Mouse (Mus musculus): ENCODE measurements around the gene Pycr1. TPM values are rescaled to one million over a fixed set of nuclear protein-coding genes. Genes with fewer than 3 reads are reported as not detected.

Gene Pycr1
- total RNA-seq, 2 experiments from 2014 or later = 5.1 to 5.2 TPM

GRCm38 (mm10) chr11:120657301-120657700 lies 13.7 kb upstream of the Pycr1 start:
- no peak for DNase-seq

- DNase-seq = no peak
Measured at GRCm38 (mm10) chr11:120654741-120655140, 11.2 kb upstream of the Pycr1 start.

GRCm38 (mm10) chr11:120651872-120652271 lies 8.3 kb upstream of the Pycr1 start:
- no peak for DNase-seq

GRCm38 (mm10) chr11:120648001-120648476 lies 4.5 kb upstream of the Pycr1 start, which contains the start of gene Myadml2:
Myadml2 (minus strand) TSS chr11:120648158.
- DNase-seq = peak; percentile 45

DNA sequence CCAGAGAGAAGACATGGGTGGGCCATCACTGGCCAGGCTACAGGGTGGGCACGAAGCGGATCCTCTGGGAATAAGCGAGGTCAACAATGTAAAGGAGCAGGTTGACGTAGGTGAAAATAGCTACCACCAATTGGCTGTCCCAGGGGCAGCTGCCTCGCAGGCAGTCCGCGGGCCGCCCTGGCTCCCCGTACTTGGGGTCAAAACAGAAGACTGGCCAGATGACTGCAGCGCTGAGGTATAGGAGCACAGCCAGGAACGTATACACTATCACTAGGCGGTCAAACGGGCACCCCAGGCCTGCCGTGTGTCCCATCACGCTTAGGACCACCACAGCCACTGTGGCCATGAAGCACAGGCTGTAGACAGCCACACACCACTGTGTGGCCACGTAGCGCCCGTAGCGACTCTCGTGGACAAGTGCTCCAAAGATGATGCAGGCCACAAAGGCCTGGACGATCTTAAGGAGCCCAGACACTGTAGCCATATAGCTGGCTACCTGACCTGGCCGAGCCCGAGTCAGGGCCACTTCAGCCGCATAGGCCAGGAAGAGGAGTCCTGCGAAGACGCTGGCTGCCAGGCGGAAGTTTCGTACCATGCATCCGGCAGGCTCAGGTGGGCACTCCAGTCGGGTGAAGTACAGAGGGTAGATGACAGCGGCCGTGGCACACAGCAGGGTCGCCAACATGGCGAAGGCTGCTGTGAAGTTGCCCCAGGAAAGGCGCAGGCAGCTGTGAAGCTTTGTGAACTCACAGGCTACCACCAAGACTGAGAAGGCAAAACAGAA lies 3.7 kb upstream of the Pycr1 start:
- no peak for DNase-seq

DNA sequence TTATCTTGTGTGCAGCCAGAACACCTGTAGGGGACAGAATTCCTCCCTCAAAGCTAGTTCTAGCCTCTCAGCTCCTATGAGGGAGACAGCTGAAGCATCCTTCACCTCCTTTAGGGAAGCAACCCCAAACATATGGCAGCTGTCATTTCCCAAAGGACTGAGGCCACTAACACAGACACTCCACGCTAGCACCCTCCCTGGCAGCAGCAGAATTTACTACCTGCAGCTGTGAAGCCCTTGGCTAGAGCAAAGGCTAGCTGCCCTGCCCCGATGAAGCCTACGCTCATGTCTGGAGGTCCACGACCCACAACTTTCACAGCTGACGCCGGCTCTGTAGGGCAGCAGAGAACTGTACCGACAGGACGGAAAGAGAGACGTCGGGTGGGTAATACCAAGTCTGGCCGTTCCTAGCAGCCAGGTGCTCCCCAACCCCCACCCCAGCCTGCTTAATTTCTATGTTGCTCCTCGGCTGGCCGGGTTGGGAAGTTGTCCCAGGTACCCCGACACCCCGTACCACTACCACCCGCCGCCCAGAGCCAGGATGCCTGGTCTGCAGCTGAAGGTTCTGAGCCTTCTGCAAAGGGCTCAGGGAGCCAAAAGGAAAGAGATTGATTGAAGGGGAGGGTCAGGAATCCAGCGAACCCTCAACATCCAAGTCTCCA lies 499 bp downstream of the Pycr1 start:
- DNase-seq = peak; percentile 35

- DNase-seq = no peak
Measured at GRCm38 (mm10) chr11:120641869-120642268, 1.7 kb downstream of the Pycr1 start.

DNA sequence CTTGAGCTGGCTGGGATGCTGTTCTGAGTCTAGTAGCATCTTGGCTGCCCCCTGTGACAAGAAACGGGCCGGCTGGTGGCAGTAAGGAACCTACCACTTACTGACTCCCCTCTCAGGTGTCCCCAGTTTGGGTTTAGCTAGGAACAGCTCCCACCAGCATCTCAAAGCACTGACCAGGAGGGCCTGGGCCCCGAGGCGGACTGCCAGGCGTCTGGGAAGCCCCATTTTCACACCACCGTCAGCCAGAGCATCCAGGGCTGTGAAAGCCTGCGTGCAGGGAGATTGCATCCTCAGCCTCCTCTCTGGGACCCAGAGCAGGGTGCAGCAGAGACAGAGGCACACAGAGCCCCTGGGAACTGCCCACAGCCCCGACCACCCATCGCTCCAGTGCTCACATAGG lies 2.3 kb downstream of the Pycr1 start:
- no peak for DNase-seq

GRCm38 (mm10) chr11:120634810-120635209 lies 8.8 kb downstream of the Pycr1 start:
- no peak for DNase-seq

DNA sequence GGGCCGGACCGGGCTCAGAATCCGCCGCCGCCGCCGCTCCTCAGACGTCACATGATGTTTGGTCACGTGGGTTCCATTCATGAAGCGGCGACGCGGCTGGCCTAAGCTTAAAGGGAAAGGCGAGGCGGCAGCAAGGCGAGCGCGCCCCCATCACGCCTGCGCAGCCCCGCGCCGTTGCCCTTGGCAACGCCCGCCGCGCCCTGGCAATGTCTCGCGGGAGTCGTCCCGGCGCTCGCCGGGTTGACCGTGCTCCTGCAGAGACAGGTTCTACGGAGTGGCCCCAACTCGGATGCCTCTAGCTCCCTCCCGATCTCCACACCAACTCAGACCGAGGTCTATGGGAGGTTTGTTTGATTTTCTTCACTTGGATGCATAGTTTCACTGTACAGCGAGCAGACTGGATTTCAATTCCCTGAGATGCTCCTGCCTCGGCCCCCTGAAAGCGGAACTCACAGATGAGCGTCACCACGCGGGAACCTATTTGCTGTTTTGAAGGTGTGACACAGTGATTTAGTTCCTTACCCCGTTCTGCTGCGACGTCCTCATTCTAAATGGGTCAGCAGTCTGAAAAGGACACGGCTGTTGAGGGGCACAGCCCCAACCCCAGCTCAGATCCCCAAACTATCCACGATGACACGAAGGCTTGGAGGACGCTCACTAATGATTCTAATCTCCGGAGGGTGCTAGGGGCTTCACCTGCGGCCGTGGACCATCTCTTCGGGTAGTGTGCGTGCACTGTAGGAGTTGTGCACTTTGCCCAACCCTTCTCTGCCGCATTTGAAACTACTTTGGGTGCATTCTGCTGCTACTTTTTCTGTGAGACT lies 9.8 kb downstream of the Pycr1 start, which contains the start of gene Mafg:
Gene Mafg (minus strand): TSS at position 81 of the 824 bp plus-strand sequence.
- DNase-seq = peak; percentile 96

DNA sequence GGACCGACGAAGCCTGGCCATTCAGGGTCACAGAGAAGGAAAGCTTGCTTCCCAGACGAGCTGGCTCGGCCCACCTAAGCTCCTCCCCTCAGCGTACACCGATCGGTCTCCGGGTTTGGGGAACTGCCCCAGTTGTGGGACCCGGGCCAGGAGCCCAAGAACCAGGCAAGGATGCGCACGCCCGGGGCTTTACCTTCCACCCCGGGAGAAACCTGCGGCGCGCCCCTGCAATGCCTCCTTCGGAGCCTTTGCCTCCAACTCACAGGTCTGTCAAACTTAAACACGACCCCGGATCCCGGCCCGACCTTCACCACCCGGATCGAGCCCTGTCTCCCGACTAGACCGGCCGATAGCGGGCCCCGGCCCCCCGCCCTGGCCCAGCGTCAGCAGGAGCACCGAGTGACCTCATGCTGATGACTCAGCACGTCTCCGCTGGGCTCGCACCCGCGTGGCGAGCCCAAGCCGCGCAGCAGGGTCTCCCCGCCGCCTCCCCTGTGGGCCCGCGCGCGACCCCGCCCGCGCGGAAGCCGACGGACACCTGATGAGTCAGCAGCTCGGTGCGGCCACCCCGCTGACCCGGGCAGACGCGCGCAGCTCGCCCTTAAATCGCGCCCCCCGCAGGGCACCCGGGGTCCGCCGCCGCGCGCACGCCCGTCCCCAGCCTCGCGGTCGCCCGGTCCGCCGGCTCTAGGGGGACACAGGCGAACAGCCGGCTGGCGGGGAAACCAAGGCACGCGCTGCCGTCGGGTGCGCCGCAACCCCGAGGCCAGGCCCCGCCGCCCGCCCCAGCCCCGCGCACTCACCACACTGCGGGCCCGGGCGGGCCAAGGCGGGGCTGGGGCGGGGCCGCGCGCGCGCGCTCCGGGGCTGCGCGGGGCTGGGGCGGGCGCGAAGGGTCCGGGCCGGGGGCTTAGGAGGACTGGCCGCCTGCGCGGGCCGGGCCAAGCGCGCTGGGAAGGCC lies 10.7 kb downstream of the Pycr1 start:
- DNase-seq = peak; percentile 83

DNA sequence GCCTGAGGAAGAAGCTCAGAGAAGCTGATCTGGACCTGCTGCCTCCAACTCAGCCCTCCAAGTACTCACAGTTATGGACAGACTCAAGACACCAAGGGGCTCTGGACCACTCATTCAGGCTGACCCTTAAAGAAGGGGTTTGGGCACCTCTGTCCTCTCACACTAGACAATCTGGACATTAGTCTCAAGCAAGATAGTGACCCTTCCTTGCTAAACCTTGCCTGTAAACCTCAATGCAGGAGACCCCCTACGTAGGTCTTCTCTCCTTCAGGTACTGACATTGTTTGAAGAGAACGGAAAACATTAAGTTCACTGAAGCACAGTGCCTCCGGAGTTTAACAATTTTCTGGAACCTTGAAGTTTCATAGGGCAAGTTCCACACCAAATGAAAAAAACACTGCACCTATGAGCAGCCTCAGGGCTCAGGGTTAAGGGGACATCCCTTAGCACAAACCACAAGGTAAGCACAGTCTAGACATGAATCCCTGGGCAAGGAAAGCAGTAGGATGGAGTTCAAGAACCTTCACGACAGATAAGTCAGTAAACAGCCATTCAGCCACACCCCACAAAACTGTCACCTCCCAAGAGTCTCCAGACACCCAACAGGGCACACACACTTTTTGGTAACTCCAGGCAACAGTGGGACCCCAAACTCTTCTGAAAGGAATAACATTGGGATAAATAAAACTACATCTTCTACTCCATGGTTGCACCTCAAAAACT lies 11.7 kb downstream of the Pycr1 start:
- DNase-seq = no peak

DNA sequence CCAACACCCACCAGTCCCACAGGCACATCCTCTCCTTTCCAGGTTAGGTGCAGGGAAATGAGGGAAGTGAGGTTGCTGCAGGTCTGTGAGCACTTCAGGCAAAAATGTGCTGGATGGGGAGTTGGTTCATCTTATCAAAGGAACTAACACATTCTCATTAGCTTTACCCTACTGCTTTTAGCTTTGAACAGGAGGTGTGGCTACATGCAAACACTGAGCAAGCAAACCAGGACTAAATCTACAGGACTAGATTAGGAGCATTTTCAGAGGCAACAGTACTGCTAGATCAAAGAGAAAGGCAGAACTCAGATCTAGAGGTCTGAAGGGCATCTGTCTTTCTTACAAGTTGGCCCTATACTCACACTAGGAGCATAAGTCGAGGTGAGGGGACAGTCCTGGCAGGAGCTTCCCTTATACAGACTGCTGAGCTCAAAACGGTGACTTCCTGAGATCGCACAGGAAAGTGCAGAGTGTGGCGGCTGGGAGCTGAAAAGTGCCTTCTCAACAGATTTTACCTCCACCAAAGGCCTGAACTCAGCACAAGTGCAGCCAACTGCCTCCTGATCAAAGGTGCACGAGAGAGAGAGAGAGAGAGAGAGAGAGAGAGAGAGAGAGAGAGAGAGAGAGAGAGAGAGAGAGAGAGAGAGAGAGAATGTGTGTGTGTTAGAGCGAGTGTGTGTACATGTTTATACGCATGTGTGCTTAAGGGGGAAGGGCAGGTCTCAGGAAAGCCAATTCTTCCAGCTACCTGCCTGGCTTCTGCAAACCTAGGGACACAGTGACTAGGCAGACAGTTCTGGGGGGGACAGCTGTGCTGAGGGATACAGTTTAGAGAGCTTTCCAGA lies 12.5 kb downstream of the Pycr1 start:
- no peak for DNase-seq

DNA sequence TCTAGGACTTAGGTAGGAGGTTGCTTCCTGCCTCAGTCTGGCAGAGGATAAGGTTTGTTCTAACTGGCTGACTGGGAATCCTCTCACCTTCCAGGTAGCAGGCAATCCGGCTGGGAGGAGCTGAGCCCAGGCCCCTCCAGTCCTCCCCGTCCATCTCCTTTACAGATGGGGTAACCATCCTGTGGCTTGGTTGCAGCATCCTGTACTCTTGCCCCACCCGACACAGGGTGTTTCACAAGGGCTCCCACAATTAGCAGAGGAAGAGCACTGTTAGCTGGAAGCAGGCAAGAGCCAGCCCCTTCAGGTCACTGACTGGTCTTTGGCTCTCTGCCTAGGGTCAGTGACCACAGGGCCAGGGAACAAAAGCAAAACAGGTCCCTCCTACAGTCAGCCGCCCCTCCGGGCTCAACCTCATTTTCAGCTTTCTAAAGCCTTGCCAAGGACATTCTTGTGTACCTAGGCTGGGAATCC lies 13.1 kb downstream of the Pycr1 start:
- peak; percentile 69 for DNase-seq

DNA sequence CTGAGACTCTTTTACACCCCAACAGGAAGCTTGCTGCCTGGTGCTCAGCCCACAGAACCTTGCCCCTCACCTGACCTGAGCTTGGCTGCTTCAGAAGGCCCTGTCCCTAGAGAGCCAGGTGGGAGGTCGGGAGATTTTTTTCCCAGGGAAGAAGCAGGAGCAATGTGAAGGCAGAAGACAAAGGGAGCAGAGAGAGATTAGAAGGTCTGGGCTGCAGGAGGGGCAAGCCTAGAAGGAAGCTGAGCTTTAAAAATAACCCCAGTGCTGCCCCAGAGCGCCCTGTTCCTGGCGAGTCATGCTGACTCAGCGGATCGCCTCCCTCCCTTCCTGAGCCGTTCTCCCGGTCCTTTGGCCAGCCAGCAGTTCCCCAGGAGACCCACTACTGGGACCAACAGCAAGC lies 13.7 kb downstream of the Pycr1 start:
- peak; percentile 73 for DNase-seq

GRCm38 (mm10) chr11:120629341-120629730 lies 14.2 kb downstream of the Pycr1 start:
- no peak for DNase-seq

DNA sequence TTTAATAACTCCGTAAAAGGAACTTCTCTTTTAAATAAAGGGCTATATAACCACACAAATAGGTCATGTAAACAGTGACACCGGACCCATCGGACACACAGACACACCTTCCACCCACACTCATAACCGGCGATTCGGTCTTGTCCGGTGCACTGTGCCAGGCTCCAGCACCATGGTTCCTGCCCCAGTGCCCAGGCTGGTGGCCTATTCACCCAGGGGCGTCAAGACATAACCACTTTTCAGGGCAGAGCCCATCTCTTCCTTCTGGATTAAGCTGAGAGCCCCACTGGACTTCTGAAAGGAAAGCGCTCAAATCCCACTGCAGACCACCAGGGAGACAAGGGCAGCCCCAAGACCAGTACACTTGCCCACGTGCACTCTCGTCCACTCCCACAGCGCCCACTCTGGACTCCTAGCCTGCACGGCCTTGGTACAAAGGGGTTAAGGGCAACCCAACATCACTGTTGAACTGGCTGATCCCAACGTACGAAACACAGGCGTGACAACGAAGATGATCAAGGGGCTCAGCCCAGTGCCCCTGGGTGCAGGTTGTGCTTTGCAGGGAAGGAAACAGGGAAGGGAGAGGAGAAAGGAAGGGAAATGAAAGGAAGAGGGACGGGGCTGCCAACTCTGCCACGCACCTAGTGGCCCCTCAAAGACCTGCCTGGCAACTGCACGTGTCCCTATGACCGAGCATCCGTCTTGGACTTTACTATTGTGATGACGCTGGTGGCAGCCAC lies 14.8 kb downstream of the Pycr1 start:
- no peak for DNase-seq

- no peak for DNase-seq
Measured at GRCm38 (mm10) chr11:120627468-120628300, 15.9 kb downstream of the Pycr1 start.
